Mouse (Mus musculus) CH12.LX (cell line): ENCODE results near the gene Sema3c.

ENCODE experiments used
- CHD2 ChIP-seq: IDR thresholded peaks from 2 replicates; pipeline ENCODE4 v1.6.1; 2011; ENCODE audit warnings: low read length, improper control_type of control experiment
- CTCF ChIP-seq, 2 experiments: IDR thresholded peaks in 1 of 2; conservative IDR thresholded peaks in 1 of 2; 2 replicates each; pipeline ENCODE4 v1.5.1; 2011 to 2012; ENCODE audit warnings: low read depth in 2 of 2, low read length in 2 of 2, improper control_type of control experiment in 1 of 2, inconsistent platforms in 1 of 2, mild to moderate bottlenecking in 1 of 2, moderate library complexity in 1 of 2
- MAFK ChIP-seq: IDR thresholded peaks from 2 replicates; pipeline ENCODE4 v1.6.1; 2011; ENCODE audit warnings: low read length, improper control_type of control experiment; ENCODE audit not compliant: insufficient replicate concordance
- NELFE ChIP-seq: IDR thresholded peaks from 2 replicates; pipeline ENCODE4 v1.6.1; 2011; ENCODE audit warnings: low read depth, low read length, improper control_type of control experiment
- POLR2A ChIP-seq: IDR thresholded peaks from 2 replicates; pipeline ENCODE4 v1.6.1; 2011; ENCODE audit warnings: low read depth, mild to moderate bottlenecking, improper control_type of control experiment, low read length
- TCF12 ChIP-seq: IDR thresholded peaks from 2 replicates; pipeline ENCODE4 v1.6.1; 2014; ENCODE audit warnings: low read depth, mild to moderate bottlenecking, inconsistent platforms, low read length, improper control_type of control experiment
- USF1 ChIP-seq: IDR thresholded peaks from 2 replicates; pipeline ENCODE4 v1.6.1; 2014; ENCODE audit warnings: low read depth, mild to moderate bottlenecking, inconsistent platforms, low read length, improper control_type of control experiment
- ZMIZ1 ChIP-seq: IDR thresholded peaks from 2 replicates; pipeline ENCODE4 v1.6.1; 2012; ENCODE audit warnings: low read depth, mild to moderate bottlenecking, inconsistent platforms, low read length, improper control_type of control experiment

- TF ChIP-seq NELFE, result no peak
- no peak for TF ChIP-seq MAFK
- no peak for TF ChIP-seq CTCF (conservative IDR thresholded peaks at IDR 0.05 in 1 of 2, IDR thresholded peaks at IDR 0.05 in 1 of 2; ENCODE audit: low read depth in 2 of 2, low read length in 2 of 2)
- TF ChIP-seq USF1, result no peak
- TF ChIP-seq POLR2A, result no peak
- TF ChIP-seq ZMIZ1, result no peak
- TF ChIP-seq TCF12, result no peak
- no peak for TF ChIP-seq CHD2
These were observed 74.9 kb downstream of the Sema3c start for GRCm38 (mm10) chr5:17648865-17649542.
